Mouse (Mus musculus): ENCODE data around the gene Mier1.
"Not testable (repeated sequence)": the region's sequence is repeated elsewhere in the genome, so short reads cannot be mapped to it uniquely, and the experiment has no call there.

Mier1 gene

DNA sequence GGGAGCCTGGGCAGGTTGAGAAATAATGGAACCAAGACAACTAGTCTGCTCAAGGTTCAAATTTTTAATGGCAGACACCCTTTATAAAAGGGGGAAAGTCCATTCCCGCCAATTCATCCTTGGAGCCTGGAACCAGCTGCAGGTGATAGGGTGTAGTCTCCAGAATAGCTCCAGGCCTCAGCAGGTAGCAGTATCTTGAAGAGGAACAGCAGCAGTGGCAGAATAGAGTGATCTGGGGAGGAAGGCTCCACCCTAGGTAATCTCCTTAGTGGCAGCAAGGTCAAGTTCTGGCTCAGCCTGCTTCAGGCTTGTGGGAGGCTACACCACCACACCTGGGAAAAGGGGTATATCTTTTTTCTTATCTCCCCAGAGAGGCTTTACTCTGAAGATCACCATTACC, 52.0 kb downstream of the Mier1 start:
- not testable (repeated sequence) for DNase-seq (ENCODE audit: low spot score)

DNA sequence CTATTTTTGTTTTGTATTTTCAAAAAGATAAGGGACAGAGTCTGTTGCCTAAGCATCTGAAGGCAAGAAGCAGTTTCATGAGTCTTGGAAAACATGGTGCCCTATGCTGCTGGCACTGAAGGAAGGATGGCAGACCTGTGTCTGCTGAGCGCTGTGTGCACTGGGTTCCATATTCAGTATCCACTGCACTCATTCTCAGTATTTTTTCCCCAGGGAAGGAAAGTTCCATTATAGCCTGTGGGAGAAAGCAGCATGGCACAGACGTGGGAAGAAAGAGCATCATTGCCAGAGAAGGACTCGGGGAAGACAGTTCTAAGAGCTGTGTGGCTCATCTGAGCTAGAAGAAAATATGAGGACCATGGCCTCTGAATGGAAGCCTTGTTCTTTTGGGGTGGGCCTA, 57.1 kb downstream of the Mier1 start:
- no peak for DNase-seq (ENCODE audit: low spot score)

DNA sequence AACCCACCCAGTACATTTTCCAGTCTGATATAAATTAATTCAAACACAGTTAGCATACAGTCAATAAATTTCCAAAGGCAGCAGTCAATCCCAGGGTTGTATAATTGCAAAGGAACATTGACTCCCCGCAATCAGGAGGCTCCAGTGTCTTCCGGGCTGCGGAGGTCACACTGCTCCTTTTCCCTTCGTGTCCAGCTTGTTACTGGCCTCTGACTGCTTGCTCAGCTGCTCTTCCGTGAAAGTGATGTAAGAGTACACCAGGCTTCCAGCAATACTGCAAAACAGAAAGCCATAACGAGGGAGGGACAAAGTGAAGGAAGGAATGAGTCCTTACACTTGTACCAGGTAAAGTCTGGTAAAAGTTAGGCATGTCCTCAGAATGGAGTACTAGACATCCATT, 59.3 kb downstream of the Mier1 start:
- DNase-seq (ENCODE audit: low spot score) = no peak

DNA sequence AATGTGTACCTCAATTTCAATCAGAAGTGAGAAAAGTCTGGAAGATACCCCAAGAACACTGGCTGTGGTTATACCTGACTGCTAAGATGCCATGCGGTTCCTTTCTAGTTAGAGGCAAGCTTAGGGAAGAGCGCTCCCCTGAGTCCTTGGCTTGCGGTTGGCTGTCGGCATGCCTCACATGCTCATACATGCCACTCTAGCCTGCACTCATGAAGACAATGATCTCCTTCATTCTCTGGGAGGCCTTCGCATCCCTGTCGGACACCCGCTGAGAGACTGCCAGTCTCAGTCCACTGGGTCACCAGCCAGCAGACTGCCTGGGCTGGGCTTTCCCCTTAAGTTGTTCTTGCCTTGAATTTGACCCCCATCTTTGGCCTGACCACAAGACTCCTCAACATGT, 59.8 kb downstream of the Mier1 start:
- no peak for DNase-seq (ENCODE audit: low spot score)

DNA sequence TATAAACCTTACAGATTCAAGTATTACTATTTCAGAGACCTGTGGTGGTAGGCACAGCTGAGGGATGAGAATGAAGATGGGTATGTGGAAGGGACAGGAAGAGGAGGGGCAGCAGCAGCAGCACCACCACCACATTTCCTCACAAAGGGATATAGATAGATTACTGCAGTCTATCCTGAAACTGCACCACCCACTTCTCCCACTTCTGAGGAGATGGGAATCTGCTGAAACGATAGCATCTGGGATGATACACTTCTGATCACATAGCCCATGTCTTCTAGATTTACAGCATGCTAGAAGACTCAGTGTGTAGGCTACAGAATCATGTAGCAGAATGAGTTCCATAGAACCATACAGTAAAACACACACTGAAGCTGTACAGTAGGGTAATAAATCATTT, 63.5 kb downstream of the Mier1 start:
- DNase-seq (ENCODE audit: low spot score) = no peak

DNA sequence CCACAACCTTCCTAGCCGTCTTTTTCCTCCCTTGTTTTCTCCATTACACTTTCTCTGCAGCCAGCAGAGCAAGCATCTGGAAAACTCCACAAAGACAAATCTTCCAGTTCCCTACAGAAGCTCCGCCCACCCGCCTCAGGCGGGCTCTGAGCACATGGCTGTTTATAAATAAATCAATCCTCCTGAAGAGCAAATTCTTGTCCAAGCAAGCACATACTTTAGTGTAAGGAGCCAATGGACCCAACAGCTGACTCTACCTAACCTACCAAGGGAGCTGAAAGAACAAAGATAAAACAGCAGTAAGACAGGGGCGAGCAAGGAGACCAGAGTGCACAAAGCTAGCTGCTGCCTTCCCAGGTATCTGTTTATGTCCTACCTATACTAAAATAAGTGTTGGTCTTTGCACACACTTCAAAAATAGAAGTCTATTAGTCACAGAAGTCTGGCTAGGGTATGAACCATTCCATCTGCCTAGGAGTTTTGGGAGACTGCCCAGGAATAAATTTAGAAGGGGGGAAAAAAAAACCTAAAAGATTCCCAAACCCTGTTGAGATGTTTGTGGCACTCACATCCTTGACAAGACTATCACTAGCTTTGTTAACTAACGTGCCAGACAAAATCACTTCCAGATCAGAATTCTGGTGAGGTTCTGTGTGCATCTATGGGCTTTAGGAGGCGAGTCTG, 64.6 kb downstream of the Mier1 start:
- no peak for DNase-seq (ENCODE audit: low spot score)

DNA sequence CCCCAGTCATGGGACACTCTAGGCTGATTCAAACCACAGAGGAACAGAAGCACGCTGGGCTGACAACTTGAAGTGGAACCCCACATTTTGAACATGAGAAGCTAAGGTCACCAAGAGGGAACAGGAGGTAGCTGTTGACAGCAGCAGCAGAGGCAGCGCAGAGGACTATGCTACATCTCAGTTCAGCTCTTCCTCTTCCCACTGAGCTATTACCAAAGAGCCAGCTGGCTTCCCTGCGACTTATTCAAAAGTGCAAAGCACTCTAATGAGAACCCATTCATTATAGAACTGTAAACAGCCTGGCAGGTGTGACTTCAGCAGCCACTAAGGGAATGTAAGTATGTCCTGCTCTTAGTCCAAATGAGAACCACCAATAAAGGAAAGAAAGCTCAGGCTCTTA, 65.4 kb downstream of the Mier1 start:
- DNase-seq (ENCODE audit: low spot score) = no peak

DNA sequence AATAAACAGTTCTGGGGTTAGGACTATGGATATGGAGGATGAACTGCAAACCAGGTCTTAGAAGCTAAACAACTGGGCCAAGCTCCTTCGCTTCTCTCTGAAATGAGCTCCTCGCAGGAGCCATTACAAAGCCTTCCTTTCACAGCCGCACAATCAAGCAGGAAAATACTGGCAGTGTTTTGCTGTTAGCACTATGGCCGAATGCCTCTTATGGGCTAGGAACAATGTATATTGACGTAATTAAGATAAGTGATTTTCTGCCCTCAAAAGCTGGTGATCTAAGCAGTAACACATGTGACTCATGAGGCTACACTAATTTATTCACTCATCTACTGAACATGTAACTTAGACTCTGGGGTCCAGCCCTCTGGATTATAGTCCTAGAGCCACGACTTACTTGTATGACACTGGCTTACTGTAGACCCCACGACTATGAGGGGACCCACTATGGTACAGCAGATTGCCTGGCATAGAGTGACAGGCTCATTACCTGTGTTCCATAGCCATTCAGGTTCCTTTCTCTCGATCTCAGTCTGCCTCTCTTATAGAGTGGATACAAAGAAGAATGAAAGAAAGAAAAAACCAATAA, 66.2 kb downstream of the Mier1 start:
- DNase-seq (ENCODE audit: low spot score) = no peak

DNA sequence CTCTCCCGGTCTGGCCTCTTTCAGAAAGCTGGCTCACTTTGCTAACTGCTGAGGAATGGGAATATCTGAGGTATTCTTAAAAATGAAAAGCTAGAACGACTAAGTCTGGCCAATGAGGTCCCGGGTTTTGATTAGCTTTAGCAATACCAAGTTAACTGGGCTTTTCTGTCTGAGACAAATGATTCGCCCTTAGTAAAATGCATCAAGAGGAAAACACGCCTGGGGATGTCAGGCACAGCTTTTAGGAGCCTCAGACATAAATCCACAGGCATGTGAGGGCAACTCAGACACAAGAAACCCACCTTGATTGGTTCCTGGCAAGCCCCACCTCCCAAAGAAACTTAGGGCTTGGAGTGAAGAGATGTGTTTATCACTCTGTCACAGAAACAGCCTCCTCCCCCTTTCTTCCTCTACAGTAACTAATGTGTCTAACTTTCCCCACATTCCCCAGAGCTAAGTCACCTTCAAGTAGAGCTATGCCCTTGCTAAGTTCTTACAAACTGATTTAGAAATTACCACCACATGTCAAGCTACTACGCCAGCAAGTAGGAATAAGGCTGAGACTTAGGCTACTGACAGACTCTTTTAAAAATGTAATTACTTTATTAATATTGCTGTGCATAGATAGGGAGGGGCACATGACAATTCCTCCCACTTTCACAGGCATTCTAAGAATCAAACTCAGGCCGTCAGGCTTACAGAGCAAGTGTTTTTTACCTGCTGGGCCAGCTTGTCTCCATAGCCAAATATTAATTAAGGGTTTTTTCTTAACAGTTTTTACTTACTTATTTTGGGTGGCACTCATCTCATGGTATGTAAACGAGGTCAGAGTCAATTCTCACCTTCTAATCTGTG, 74.8 kb downstream of the Mier1 start:
- DNase-seq (ENCODE audit: low spot score) = no peak

DNA sequence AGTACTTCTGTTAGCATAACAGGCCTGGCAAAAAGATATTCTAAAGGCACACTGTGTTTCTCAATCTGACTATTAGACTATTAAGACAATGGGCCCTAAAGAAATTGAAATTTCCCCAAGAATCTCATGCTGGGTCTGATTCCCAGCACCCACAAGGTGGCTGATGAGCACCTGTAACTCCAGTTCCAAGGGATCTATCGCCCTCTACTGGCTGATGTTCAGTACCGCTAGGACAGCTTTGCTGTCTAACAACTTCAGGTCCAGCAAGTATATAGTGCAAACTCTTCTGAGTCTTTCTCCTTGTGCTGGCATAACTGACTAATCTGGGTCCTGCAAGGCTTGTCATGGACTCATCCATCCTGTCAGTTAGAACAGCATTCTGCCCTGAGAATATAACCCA, 78.2 kb downstream of the Mier1 start:
- DNase-seq (ENCODE audit: low spot score) = no peak

DNA sequence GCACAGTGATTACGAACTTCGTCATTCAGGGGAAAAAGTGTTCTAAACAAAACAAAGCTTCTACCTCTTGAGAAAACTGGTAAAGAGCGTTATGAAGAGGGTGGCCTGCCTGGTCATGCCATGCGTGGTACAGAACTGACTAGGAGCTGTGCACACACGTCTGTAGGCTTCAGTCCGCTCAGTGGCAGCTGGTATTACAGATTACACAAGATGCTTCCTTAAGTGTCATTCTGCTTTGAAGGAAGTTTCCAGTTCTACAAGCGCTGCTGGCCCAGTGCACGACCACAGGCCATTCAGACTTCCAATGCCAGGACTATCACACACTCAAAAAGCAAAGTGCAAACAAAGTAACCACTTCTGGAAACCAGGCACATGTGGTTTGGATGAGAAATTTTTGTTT, 83.2 kb downstream of the Mier1 start:
- DNase-seq (ENCODE audit: low spot score) = no peak

DNA sequence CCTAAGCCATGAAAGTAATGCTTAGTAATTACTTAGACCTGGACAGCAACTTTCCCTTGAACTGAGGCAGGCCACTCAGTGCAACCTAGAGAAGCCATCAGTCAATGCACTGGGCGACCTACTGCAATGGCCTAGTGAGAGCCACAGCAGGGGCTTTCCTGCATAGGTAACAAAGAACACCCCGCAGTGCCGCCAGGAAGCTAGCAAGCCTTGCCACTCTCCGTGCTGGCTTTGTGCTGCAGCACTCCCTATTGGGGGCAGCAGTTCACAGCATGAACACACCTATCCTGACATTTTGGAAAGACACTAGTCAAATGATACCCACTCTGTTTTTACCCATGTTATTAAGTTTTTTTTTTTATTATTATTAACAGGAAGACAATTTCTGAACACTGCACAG, 84.9 kb downstream of the Mier1 start:
- DNase-seq (ENCODE audit: low spot score) = no peak

DNA sequence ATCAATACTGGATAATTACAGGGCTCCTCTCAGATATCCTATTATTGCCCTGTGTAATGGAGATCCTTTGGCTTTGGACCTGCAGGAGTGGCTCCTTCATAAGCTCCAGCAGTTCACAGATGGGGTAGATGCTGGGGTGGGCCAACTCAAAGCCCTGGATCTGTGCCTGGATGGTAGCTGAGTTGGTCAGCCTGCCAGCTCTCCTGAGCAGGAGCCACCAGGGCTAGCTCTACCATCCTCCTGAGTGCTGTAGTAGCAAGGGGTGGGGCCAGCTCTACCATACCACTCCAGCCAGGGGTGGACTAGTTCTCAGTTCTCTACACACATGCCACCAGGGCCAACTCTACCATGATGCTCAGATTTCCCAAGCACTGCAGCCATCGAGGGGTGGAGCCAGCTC, 85.9 kb downstream of the Mier1 start:
- no peak for DNase-seq (ENCODE audit: low spot score)

DNA sequence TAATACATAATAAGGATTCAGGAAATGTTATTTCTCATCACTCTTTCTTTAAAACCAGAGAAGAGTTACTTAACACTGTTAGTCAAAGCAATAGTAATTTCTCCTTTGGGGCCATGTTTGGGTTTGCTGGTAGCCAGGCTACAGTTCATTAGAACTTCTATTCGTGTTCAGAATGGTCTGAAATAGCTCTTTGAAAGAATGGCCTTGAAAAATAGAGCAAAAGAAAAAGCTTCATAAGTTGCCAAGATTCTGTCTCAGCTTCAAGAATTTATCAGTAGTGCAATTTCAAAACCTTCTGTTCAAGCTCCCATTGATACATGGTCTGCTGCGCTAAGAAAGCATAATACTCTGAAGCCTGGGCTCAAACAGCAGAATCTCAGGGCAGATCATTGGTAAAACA, 89.5 kb downstream of the Mier1 start:
- DNase-seq (ENCODE audit: low spot score) = no peak

DNA sequence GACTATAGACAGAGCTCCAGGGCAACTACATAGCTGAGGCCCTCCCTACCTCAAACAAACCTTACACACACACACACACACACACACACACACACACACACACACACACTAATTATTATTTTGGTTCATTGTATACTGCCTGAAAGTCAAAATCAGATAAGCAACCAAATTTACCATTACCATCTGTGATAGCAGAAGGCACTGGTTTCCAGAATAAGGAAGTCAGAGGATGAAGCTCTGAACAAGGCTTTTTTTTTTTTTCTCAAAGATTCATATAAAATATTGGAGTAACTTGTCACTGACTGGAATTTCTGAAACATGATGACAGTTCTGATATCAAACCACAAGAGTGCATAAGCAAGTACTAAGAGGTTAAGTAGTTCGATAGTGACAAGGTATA, 94.4 kb downstream of the Mier1 start:
- DNase-seq (ENCODE audit: low spot score) = no peak

DNA sequence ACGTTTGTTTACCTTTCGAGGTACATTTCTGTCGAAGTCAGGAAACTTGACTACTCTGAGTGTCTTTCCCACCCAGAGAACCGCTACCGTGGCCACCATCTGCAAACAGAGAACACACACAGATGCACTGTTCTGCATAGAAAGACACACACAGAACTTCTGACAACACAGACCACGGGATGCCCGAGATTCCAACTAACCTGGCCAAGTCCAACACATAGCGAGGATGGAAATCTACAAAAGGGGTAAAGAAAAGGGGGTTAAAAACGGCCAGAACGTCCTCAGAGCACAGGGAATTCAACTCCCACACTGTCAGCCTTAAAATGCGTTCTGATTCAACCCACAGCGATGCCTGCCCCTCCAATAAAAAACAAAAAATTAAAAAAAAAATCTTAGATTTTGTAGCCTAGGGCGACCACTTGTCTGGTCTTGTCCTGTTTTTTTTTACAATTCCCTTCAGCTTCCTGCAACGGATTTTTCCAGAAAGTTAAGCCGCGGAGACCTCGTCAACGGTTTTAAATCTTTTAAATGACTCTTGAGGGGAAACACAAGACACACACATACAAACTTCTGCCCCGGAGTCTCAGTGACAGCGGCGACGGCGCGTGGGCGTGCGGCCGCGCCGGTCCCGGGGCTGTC, 99.8 kb downstream of the Mier1 start:
- DNase-seq (ENCODE audit: low spot score) = peak; percentile 5

DNA sequence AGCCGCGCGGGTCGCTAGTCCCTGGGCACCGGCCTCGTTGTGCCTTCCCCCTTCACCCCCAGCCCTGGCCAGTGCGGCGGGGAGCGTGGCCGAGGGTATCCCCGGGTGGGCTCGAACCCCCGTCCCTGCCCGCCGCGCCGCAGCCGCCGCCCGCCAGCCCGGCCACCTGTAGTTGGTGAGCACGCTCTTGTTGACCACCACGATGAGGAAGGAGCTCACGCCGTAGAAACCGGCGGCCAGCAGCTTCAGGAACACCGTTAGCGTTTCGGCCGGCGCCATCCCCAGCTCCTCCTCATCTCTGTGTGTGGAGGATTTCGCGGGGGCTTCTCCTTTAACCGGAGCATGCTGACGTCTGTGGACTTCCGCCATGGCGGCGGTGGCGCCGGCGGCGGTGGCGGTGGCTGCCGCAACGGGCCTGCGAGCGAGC, 100.3 kb downstream of the Mier1 start:
- peak; percentile 73 for DNase-seq (ENCODE audit: low spot score)
